Mouse (Mus musculus): ENCODE results near the gene Ifit1bl1. TPM values are rescaled to one million over a fixed set of nuclear protein-coding genes. Genes with fewer than 3 reads are reported as not detected.
A peak's percentile ranks its signal among the peaks of the same experiment; 100 is the strongest.
"Not testable (repeated sequence)": the region's sequence is repeated elsewhere in the genome, so short reads cannot be mapped to it uniquely, and the experiment has no call there.

The Ifit1bl1 gene
- polyA plus RNA-seq, 1 experiment from 2014 or later = 0.13 TPM

GRCm38 (mm10) chr19:34620871-34621270, 19.1 kb upstream of the Ifit1bl1 start:
- no peak overlapping the region for H3K4me3 ChIP-seq
- no peaks in the 10 kb centered on the region for H3K4me1 ChIP-seq
- no peak for ATAC-seq (ENCODE audit: insufficient number of reproducible peaks, insufficient read depth, low FRiP score, low TSS enrichment, low read depth)
- no peak overlapping the region for H3K27ac ChIP-seq
- no peak overlapping the region for H3K4me2 ChIP-seq
- no peak overlapping the region for H3K9ac ChIP-seq
- H3K36me3 ChIP-seq = no peaks in the 10 kb centered on the region
- no peaks in the 10 kb centered on the region for H3K9me3 ChIP-seq
- H3K27me3 ChIP-seq = no peaks in the 10 kb centered on the region
- WGBS = 94% methylated on average over 5 of the region's 5 CpGs

DNA sequence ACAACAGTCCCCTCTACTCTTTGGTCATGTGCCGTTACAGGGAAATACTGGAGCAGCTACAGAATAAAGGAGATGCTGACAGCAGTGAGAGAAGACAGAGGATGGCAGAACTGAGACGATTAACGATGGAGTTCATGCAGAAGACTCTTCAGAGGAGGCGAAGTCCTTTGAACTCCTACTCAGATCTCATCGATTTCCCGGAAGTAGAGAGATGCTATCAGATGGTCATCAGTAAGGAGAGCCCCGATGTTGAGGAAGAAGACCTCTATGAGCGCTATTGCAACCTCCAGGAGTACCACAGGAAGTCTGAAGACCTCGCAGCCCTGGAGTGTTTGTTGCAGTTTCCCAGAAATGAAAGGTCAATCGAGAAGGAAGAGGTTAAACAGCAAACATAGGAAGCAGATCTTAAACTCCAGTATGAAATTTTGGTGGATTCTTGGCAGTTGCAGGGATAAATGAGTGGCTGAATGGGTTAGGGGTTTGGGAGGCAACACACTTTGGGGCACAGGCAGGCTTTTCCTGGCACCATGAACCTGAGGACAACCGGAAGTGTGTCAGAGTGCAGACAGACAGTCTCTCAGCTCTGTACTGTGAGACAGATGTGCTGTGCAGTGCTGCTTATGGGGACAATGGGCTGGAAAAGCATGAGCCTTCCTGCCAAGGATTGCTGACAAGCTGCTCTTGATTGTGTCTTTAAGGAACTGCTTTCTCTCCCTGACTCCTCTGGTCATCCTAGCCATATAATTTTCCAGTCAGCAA, 10.7 kb upstream of the Ifit1bl1 start:
- not testable (repeated sequence) for H3K9ac ChIP-seq; H3K4me1 ChIP-seq; H3K4me3 ChIP-seq; H3K27ac ChIP-seq; H3K36me3 ChIP-seq; ATAC-seq (ENCODE audit: insufficient number of reproducible peaks, insufficient read depth, low FRiP score, low TSS enrichment, low read depth); H3K4me2 ChIP-seq; H3K9me3 ChIP-seq; H3K27me3 ChIP-seq
- WGBS = 83% methylated on average over 5 of the region's 11 CpGs

GRCm38 (mm10) chr19:34610118-34610517, 8.4 kb upstream of the Ifit1bl1 start:
- not testable (repeated sequence) for H3K4me1 ChIP-seq; H3K36me3 ChIP-seq; H3K27ac ChIP-seq; ATAC-seq (ENCODE audit: insufficient number of reproducible peaks, insufficient read depth, low FRiP score, low TSS enrichment, low read depth); H3K9me3 ChIP-seq; H3K9ac ChIP-seq; H3K27me3 ChIP-seq; H3K4me3 ChIP-seq; H3K4me2 ChIP-seq
- 71% methylated on average over 3 of the region's 3 CpGs for WGBS

DNA sequence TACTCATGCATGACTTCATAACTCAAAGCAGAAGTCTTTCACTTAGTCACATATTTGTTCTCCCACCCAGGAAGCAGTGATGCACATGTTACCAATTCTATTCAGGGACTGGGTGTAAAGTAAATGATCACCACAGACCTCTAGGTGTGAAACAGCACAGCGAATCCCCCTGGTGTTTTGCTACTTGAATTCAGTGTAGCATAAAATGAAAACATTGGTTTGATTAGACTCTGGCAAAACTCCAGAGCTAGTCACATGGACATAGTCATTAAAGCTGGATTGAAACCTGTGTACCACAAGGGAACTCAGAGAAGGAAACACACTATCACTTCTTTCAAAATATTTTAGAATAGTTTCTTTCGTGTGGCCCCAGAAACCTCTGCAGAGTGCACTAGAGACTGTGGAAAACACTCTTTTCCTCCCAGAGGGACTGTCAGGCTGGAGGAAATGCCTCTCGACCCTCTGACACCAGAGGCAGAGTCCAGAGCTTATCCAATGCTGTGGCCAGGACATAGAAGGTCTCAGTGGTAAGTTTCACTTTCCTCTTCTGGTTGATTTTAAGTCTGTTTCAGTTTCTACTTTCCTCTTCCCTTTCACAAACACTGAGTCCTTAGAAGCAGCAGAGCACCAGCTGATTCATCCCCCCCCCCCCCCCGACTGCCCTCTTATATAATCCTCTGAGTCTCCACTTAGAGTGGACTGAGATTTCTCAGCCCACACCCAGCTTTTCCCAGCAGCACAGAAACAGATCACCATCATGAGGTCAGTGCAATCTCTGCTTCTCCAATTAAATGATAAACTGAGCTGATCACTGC, 5.7 kb upstream of the Ifit1bl1 start, which contains the start of gene Ifit3b:
Gene Ifit3b (plus strand): TSS at position 734 of the 815 bp plus-strand sequence.
- H3K36me3 ChIP-seq, H3K4me1 ChIP-seq, H3K27me3 ChIP-seq, H3K9me3 ChIP-seq, H3K4me3 ChIP-seq, H3K9ac ChIP-seq, H3K4me2 ChIP-seq, H3K27ac ChIP-seq: not testable (repeated sequence)
- 42% methylated on average over 4 of the region's 4 CpGs for WGBS
- ATAC-seq (ENCODE audit: insufficient number of reproducible peaks, insufficient read depth, low FRiP score, low TSS enrichment, low read depth) = peak; percentile 23; the same call in 1 of the 2 replicates

DNA sequence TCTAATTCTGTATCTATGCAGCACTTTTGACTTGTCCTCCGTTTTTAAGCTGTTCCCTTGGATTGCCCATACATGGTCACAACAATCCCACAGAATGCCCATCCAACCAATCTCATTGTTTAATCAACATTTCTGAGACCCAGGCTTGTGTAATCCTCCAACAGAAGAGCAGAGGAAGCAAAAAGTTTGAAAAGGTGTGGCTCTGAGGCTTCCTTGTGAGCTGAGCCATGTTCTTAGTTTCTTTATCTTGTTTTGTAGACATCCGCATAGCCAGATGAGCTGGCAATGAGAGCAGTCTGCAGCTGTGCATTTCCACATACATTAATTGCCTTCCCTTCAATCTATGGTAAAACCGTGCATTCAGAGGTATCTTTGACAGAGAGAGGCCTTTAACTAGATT, 3.7 kb upstream of the Ifit1bl1 start:
- Histone ChIP-seq H3K4me2 (no peak overlapping the region), H3K9me3 (no peaks in the 10 kb centered on the region), H3K36me3 (no peaks in the 10 kb centered on the region), H3K27me3 (no peaks in the 10 kb centered on the region), H3K27ac (no peak overlapping the region), H3K4me1 (no peaks in the 10 kb centered on the region), H3K9ac (no peak overlapping the region), H3K4me3 (no peak overlapping the region)
- WGBS = 87% methylated on average over 3 of the region's 3 CpGs
- no peak for ATAC-seq (ENCODE audit: insufficient number of reproducible peaks, insufficient read depth, low FRiP score, low TSS enrichment, low read depth)

GRCm38 (mm10) chr19:34599250-34599649, 2.5 kb downstream of the Ifit1bl1 start:
- not testable (repeated sequence) for H3K9ac ChIP-seq; H3K36me3 ChIP-seq; H3K4me2 ChIP-seq; H3K4me1 ChIP-seq; ATAC-seq (ENCODE audit: insufficient number of reproducible peaks, insufficient read depth, low FRiP score, low TSS enrichment, low read depth); H3K27me3 ChIP-seq; H3K4me3 ChIP-seq; H3K9me3 ChIP-seq; H3K27ac ChIP-seq

- ATAC-seq (ENCODE audit: insufficient number of reproducible peaks, insufficient read depth, low FRiP score, low TSS enrichment, low read depth) = no peak
- WGBS = 69% methylated on average over 2 of the region's 2 CpGs
- H3K9ac ChIP-seq = no peak overlapping the region
Observed at GRCm38 (mm10) chr19:34598341-34598740, 3.4 kb downstream of the Ifit1bl1 start.

GRCm38 (mm10) chr19:34596811-34597210, 4.9 kb downstream of the Ifit1bl1 start:
- Histone ChIP-seq H3K4me2 (no peak overlapping the region), H3K4me1 (peaks cover 4% of the 10 kb centered on the region; the same call in 1 of the 2 replicates), H3K9me3 (no peaks in the 10 kb centered on the region), H3K36me3 (no peaks in the 10 kb centered on the region), H3K4me3 (no peak overlapping the region), H3K27ac (no peak overlapping the region), H3K9ac (no peak overlapping the region), H3K27me3 (no peaks in the 10 kb centered on the region)
- ATAC-seq (ENCODE audit: insufficient number of reproducible peaks, insufficient read depth, low FRiP score, low TSS enrichment, low read depth) = no peak

More at GRCm38 (mm10) chr19:34598341-34598740, 3.4 kb downstream of the Ifit1bl1 start:
- peak overlapping the region; percentile 35; the same call in 1 of the 2 replicates for H3K27ac ChIP-seq
- no peaks in the 10 kb centered on the region for H3K36me3 ChIP-seq
- H3K4me1 ChIP-seq = peaks cover 4% of the 10 kb centered on the region; the same call in 1 of the 2 replicates
- no peak overlapping the region for H3K4me3 ChIP-seq
- H3K9me3 ChIP-seq = no peaks in the 10 kb centered on the region
- no peaks in the 10 kb centered on the region for H3K27me3 ChIP-seq
- H3K4me2 ChIP-seq = no peak overlapping the region

DNA sequence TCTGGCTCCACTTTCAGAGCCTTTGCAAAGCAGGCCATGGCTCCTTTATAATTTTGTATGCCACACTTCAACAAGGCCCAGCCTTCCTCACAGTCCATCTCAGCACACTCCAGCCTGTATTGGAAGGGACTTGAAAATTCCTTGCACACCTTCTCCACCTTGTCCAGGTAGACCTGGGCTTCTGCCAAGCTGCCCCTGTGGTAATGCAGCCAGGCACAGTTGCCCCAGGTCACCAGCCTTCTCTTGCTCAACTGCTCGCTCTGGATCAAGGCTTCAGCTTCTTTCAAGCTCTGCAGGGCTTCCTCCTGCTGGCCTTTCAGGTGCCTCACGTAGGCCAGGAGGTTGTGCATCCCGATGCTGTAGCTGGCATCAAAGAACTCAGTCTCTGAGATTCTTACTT, 7.2 kb downstream of the Ifit1bl1 start:
- not testable (repeated sequence) for H3K9ac ChIP-seq; H3K27ac ChIP-seq; H3K27me3 ChIP-seq; ATAC-seq (ENCODE audit: insufficient number of reproducible peaks, insufficient read depth, low FRiP score, low TSS enrichment, low read depth); H3K4me3 ChIP-seq; H3K4me1 ChIP-seq; H3K36me3 ChIP-seq; H3K9me3 ChIP-seq; H3K4me2 ChIP-seq
- 73% methylated on average over 3 of the region's 3 CpGs for WGBS

DNA sequence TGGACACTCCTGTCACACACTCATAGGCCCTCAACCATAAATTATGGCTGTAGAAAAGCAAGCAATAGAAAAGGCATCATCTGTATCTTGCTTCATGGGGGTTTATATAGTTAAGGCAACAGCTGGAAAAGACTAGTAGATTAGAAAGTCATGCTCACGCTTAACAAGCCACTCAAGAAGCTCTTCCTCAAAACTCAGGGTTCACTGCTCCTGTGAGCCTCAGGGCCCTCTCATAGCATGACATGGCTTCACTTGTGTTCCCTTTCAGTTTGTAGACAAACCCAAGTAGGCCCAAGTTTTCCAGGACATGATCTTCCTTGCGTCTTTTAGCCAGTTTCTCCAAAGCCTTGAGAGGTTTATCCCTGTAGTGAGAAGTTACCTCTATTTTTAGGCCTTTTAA, 8.3 kb downstream of the Ifit1bl1 start:
- Histone ChIP-seq H3K9me3 (no peaks in the 10 kb centered on the region), H3K27ac (no peak overlapping the region), H3K36me3 (no peaks in the 10 kb centered on the region), H3K4me1 (peaks cover 3% of the 10 kb centered on the region; the same call in 1 of the 2 replicates), H3K9ac (no peak overlapping the region), H3K4me2 (no peak overlapping the region), H3K4me3 (no peak overlapping the region), H3K27me3 (no peaks in the 10 kb centered on the region)
- WGBS = 84% methylated on average over 2 of the region's 2 CpGs
- no peak for ATAC-seq (ENCODE audit: insufficient number of reproducible peaks, insufficient read depth, low FRiP score, low TSS enrichment, low read depth)

- Histone ChIP-seq H3K9me3 (no peaks in the 10 kb centered on the region), H3K27me3 (no peaks in the 10 kb centered on the region), H3K4me3 (no peak overlapping the region), H3K36me3 (no peaks in the 10 kb centered on the region), H3K9ac (no peak overlapping the region), H3K4me1 (no peaks in the 10 kb centered on the region; the same call in 1 of the 2 replicates), H3K4me2 (no peak overlapping the region), H3K27ac (no peak overlapping the region)
- ATAC-seq (ENCODE audit: insufficient number of reproducible peaks, insufficient read depth, low FRiP score, low TSS enrichment, low read depth) = no peak
Observed at GRCm38 (mm10) chr19:34588959-34589358, 12.8 kb downstream of the Ifit1bl1 start.

Measured in embryonic facial prominence, embryonic 13.5 days (tissue).